Mouse (Mus musculus): ENCODE measurements around the gene Tubb5.

The Tubb5 gene

GRCm38 (mm10) chr17:35795656-35796055 lies 42.5 kb downstream of the Tubb5 start:
- no peak for DNase-seq

GRCm38 (mm10) chr17:35795099-35795498 lies 43.0 kb downstream of the Tubb5 start:
- no peak for DNase-seq

- no peak for DNase-seq
These were observed 45.3 kb downstream of the Tubb5 start for GRCm38 (mm10) chr17:35792837-35793236.

- no peak for DNase-seq
These were observed 47.2 kb downstream of the Tubb5 start for GRCm38 (mm10) chr17:35790933-35791332.

- DNase-seq = no peak
These were observed 50.1 kb downstream of the Tubb5 start for GRCm38 (mm10) chr17:35788025-35788424.

- no peak for DNase-seq
These were observed 50.6 kb downstream of the Tubb5 start for GRCm38 (mm10) chr17:35787493-35787892.

GRCm38 (mm10) chr17:35785140-35785539 lies 53.0 kb downstream of the Tubb5 start:
- no peak for DNase-seq

GRCm38 (mm10) chr17:35783944-35784343 lies 54.2 kb downstream of the Tubb5 start:
- peak; percentile 75 to 83 for DNase-seq
